Comparison of ENCODE assay signal across 8 mouse cellular contexts in the genomic region with DNA sequence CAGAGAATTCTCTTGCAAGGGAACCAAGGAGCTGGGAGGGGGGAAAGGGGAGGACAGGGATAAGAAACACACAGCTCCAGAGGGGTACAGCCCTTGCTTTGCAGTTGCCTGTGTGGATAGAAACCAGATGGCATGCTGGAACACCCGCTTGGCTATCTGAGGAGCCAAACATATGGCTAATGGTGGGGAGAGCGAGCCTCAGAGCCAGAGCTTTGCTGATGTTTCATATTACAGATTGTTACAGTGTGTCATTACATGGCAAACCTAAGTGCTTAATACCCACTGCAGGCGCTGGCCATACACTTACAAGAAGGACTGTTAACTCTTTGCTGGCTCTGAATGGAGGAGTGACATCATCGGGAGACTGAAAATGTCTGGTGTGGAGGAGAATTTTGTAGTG.
DNase-seq lines count a peak whose midpoint lies in the region; ATAC-seq and TF ChIP-seq lines count a peak whose summit lies in the region.

No protein-coding gene starts in this region.

- 7% methylated on average over 4 of the region's 4 CpGs for WGBS in lung, embryonic 14.5 days
- 9% methylated on average over 4 of the region's 4 CpGs for WGBS in heart, embryonic 16.5 days
- under 1% methylated on average over 4 of the region's 4 CpGs for WGBS in limb, embryonic 11.5 days
- WGBS in neural tube, embryonic 14.5 days, result 7% methylated on average over 4 of the region's 4 CpGs

- no peaks in the 10 kb centered on the region for H3K36me3 ChIP-seq in lung, embryonic 14.5 days (ENCODE audit: insufficient read depth)
- H3K36me3 ChIP-seq in heart, embryonic 16.5 days (ENCODE audit: control insufficient read depth, insufficient read depth), result no peaks in the 10 kb centered on the region
- H3K36me3 ChIP-seq in limb, embryonic 11.5 days (ENCODE audit: control insufficient read depth, insufficient read depth, low read length), result no peaks in the 10 kb centered on the region
- no peaks in the 10 kb centered on the region for H3K36me3 ChIP-seq in neural tube, embryonic 14.5 days (ENCODE audit: control insufficient read depth, insufficient read depth, low read length)

- no peaks in the 10 kb centered on the region for H3K9me3 ChIP-seq in lung, embryonic 14.5 days (ENCODE audit: low read depth, low read length)
- no peaks in the 10 kb centered on the region for H3K9me3 ChIP-seq in heart, embryonic 16.5 days (replicated peaks; ENCODE audit: control insufficient read depth, low read length)
- no peaks in the 10 kb centered on the region for H3K9me3 ChIP-seq in limb, embryonic 11.5 days (ENCODE audit: control insufficient read depth, low read length)
- no peaks in the 10 kb centered on the region for H3K9me3 ChIP-seq in neural tube, embryonic 14.5 days (ENCODE audit: control insufficient read depth, low read length)

- no peaks in the 10 kb centered on the region for H3K27me3 ChIP-seq in lung, embryonic 14.5 days (ENCODE audit: insufficient read depth, low read length)
- no peaks in the 10 kb centered on the region for H3K27me3 ChIP-seq in heart, embryonic 16.5 days (ENCODE audit: control insufficient read depth, insufficient read depth, low read length)
- H3K27me3 ChIP-seq in limb, embryonic 11.5 days (ENCODE audit: control insufficient read depth, insufficient read depth, low read length), result no peaks in the 10 kb centered on the region
- no peaks in the 10 kb centered on the region for H3K27me3 ChIP-seq in neural tube, embryonic 14.5 days (ENCODE audit: control insufficient read depth, insufficient read depth, low read length)

- DNase-seq in lung, embryonic 14.5 days, result peak; percentile 87
- DNase-seq in lung, adult 18-20 months, result no peak
- peak; percentile 87 for DNase-seq in limb, embryonic 11.5 days (ENCODE audit: low spot score)
- DNase-seq in spleen, postnatal 4 days (ENCODE audit: low spot score in 2 of 2), result no peak
- no peak for DNase-seq in spleen, postnatal 36 days (ENCODE audit: low spot score in 2 of 2)

- peaks cover 65% of the 10 kb centered on the region for H3K4me1 ChIP-seq in lung, embryonic 14.5 days (ENCODE audit: insufficient read depth)
- H3K4me1 ChIP-seq in embryonic fibroblast, embryonic 13.5 days (ENCODE audit: control insufficient read depth, insufficient read depth, low read length), result peaks cover 31% of the 10 kb centered on the region
- H3K4me1 ChIP-seq in heart, embryonic 16.5 days (ENCODE audit: control insufficient read depth, insufficient read depth, low read length), result peaks cover 71% of the 10 kb centered on the region
- H3K4me1 ChIP-seq in limb, embryonic 11.5 days (ENCODE audit: control insufficient read depth, insufficient read depth, low read length), result peaks cover 53% of the 10 kb centered on the region
- H3K4me1 ChIP-seq in neural tube, embryonic 14.5 days (ENCODE audit: control insufficient read depth, insufficient read depth, low read length), result peaks cover 46% of the 10 kb centered on the region

- H3K9ac ChIP-seq in lung, embryonic 14.5 days, result no peak overlapping the region
- H3K9ac ChIP-seq in heart, embryonic 16.5 days (ENCODE audit: low read length), result peak overlapping the region; percentile 66
- no peak overlapping the region for H3K9ac ChIP-seq in limb, embryonic 11.5 days (ENCODE audit: low read length)
- H3K9ac ChIP-seq in neural tube, embryonic 14.5 days (replicated peaks; ENCODE audit: low read depth, low read length), result no peak overlapping the region; the same call in 1 of the 2 replicates

- H3K4me2 ChIP-seq in lung, embryonic 14.5 days, result peak overlapping the region; percentile 57
- H3K4me2 ChIP-seq in heart, embryonic 16.5 days (ENCODE audit: low read depth, low read length), result peak overlapping the region; percentile 60
- peak overlapping the region; percentile 29 for H3K4me2 ChIP-seq in limb, embryonic 11.5 days (ENCODE audit: low read depth, severe bottlenecking)
- H3K4me2 ChIP-seq in neural tube, embryonic 14.5 days (ENCODE audit: low read depth, low read length), result peak overlapping the region; percentile 20; the same call in 1 of the 2 replicates

- TF ChIP-seq POLR2A in embryonic fibroblast, embryonic 13.5 days (IDR thresholded peaks at IDR 0.05; ENCODE audit: low read depth, low read length), result no peak

- peak overlapping the region; percentile 95 for H3K27ac ChIP-seq in lung, embryonic 14.5 days (ENCODE audit: low read depth)
- H3K27ac ChIP-seq in embryonic fibroblast, embryonic 13.5 days (ENCODE audit: insufficient read depth, low read length), result peak overlapping the region; percentile 81
- peak overlapping the region; percentile 93 for H3K27ac ChIP-seq in heart, embryonic 16.5 days (ENCODE audit: low read length)
- H3K27ac ChIP-seq in limb, embryonic 11.5 days (replicated peaks; ENCODE audit: low read depth, low read length), result peak overlapping the region; percentile 89
- peak overlapping the region; percentile 88 for H3K27ac ChIP-seq in neural tube, embryonic 14.5 days (ENCODE audit: low read depth, low read length)

- ATAC-seq in lung, embryonic 14.5 days (ENCODE audit: insufficient read depth), result peak; percentile 70
- ATAC-seq in heart, embryonic 16.5 days (replicated peaks; ENCODE audit: extremely low read depth, insufficient read depth, low FRiP score), result peak; percentile 50
- peak; percentile 93 for ATAC-seq in limb, embryonic 11.5 days (ENCODE audit: insufficient number of reproducible peaks, low FRiP score, low TSS enrichment, low read depth)
- ATAC-seq in neural tube, embryonic 14.5 days (ENCODE audit: low read depth), result peak; percentile 76

- no peak for TF ChIP-seq CTCF in lung, embryonic 14.5 days (IDR thresholded peaks at IDR 0.05; ENCODE audit: low read depth)
- no peak for TF ChIP-seq CTCF in embryonic fibroblast, embryonic 13.5 days (IDR thresholded peaks at IDR 0.05; ENCODE audit: borderline replicate concordance, insufficient read depth, low read length)

- H3K4me3 ChIP-seq in lung, embryonic 14.5 days (ENCODE audit: low read depth, low read length), result no peak overlapping the region
- H3K4me3 ChIP-seq in embryonic fibroblast, embryonic 13.5 days (ENCODE audit: insufficient read depth, low read length), result no peak overlapping the region
- H3K4me3 ChIP-seq in heart, embryonic 16.5 days (ENCODE audit: low read length), result peak overlapping the region; percentile 29
- H3K4me3 ChIP-seq in limb, embryonic 11.5 days (ENCODE audit: low read depth, low read length), result no peak overlapping the region
- no peak overlapping the region for H3K4me3 ChIP-seq in neural tube, embryonic 14.5 days (ENCODE audit: low read depth, low read length)

Comparison
In these comparisons a context has a peak if more than half of its experiments do, and no peak if none do; other contexts are left out.
1. DNase-seq: peak in lung, embryonic 14.5 days (single experiment) and limb, embryonic 11.5 days (single experiment); none in lung, adult 18-20 months (0 of 2), spleen, postnatal 4 days (0 of 2) and spleen, postnatal 36 days (0 of 2).
2. Peak in every context shown above with its lines, with median percentiles within 50 percentile points of each other: ATAC-seq, H3K27ac ChIP-seq and H3K4me2 ChIP-seq.